Mouse (Mus musculus): ENCODE data around the gene Myoz1. TPM values are rescaled to one million over a fixed set of nuclear protein-coding genes. Genes with fewer than 3 reads are reported as not detected.

The Myoz1 gene
- polyA plus RNA-seq, 1 experiment from 2014 or later: 0.19 TPM

- Histone ChIP-seq H3K9ac (no peak overlapping the region), H3K9me3 (replicated peaks) (no peaks in the 10 kb centered on the region), H3K4me2 (replicated peaks) (no peak overlapping the region), H3K4me3 (no peak overlapping the region), H3K27me3 (no peaks in the 10 kb centered on the region), H3K36me3 (peaks cover 5% of the 10 kb centered on the region; the same call in 1 of the 2 replicates), H3K4me1 (no peaks in the 10 kb centered on the region), H3K27ac (no peak overlapping the region)
- no peak for ATAC-seq (ENCODE audit: low FRiP score)
- WGBS: 91% methylated on average over 3 of the region's 3 CpGs
These were observed 33.4 kb downstream of the Myoz1 start for GRCm38 (mm10) chr14:20622907-20623306.

- Histone ChIP-seq H3K9me3 (replicated peaks) (no peaks in the 10 kb centered on the region), H3K27me3 (no peaks in the 10 kb centered on the region), H3K27ac (no peak overlapping the region), H3K4me3 (no peak overlapping the region), H3K9ac (no peak overlapping the region), H3K4me2 (replicated peaks) (no peak overlapping the region), H3K4me1 (no peaks in the 10 kb centered on the region), H3K36me3 (peaks cover 5% of the 10 kb centered on the region; the same call in 1 of the 2 replicates)
- no peak for ATAC-seq (ENCODE audit: low FRiP score)
- WGBS: 84% methylated on average over 2 of the region's 2 CpGs
These were observed 33.9 kb downstream of the Myoz1 start for GRCm38 (mm10) chr14:20622412-20622811.

GRCm38 (mm10) chr14:20621903-20622302, 34.4 kb downstream of the Myoz1 start:
- Histone ChIP-seq H3K9me3 (replicated peaks) (no peaks in the 10 kb centered on the region), H3K9ac (no peak overlapping the region), H3K27me3 (no peaks in the 10 kb centered on the region), H3K4me2 (replicated peaks) (no peak overlapping the region), H3K4me1 (no peaks in the 10 kb centered on the region), H3K4me3 (no peak overlapping the region), H3K36me3 (peaks cover 5% of the 10 kb centered on the region; the same call in 1 of the 2 replicates), H3K27ac (no peak overlapping the region)
- ATAC-seq (ENCODE audit: low FRiP score): no peak
- 88% methylated on average over 2 of the region's 2 CpGs for WGBS

- H3K27me3 ChIP-seq: no peaks in the 10 kb centered on the region
- H3K36me3 ChIP-seq: peaks cover 5% of the 10 kb centered on the region; the same call in 1 of the 2 replicates
- no peak overlapping the region for H3K4me3 ChIP-seq
- H3K27ac ChIP-seq: no peak overlapping the region
- no peak overlapping the region for H3K4me2 ChIP-seq (replicated peaks)
- no peak overlapping the region for H3K9ac ChIP-seq
- no peaks in the 10 kb centered on the region for H3K4me1 ChIP-seq
- ATAC-seq (ENCODE audit: low FRiP score): no peak
- H3K9me3 ChIP-seq (replicated peaks): no peaks in the 10 kb centered on the region
These were observed 37.2 kb downstream of the Myoz1 start for GRCm38 (mm10) chr14:20619131-20619530.

GRCm38 (mm10) chr14:20618211-20618610, 38.1 kb downstream of the Myoz1 start:
- Histone ChIP-seq H3K4me2 (replicated peaks) (no peak overlapping the region), H3K27me3 (no peaks in the 10 kb centered on the region), H3K4me3 (no peak overlapping the region), H3K9ac (no peak overlapping the region), H3K27ac (no peak overlapping the region), H3K4me1 (no peaks in the 10 kb centered on the region), H3K36me3 (peaks cover 5% of the 10 kb centered on the region; the same call in 1 of the 2 replicates), H3K9me3 (replicated peaks) (no peaks in the 10 kb centered on the region)
- 86% methylated on average over 5 of the region's 5 CpGs for WGBS
- ATAC-seq (ENCODE audit: low FRiP score): no peak

GRCm38 (mm10) chr14:20616421-20616820, 39.9 kb downstream of the Myoz1 start:
- no peaks in the 10 kb centered on the region for H3K9me3 ChIP-seq (replicated peaks)
- H3K27me3 ChIP-seq: no peaks in the 10 kb centered on the region
- H3K36me3 ChIP-seq: peaks cover 5% of the 10 kb centered on the region; the same call in 1 of the 2 replicates
- no peaks in the 10 kb centered on the region for H3K4me1 ChIP-seq
- WGBS: 34% methylated on average over 2 of the region's 2 CpGs
- H3K27ac ChIP-seq: no peak overlapping the region
- H3K9ac ChIP-seq: no peak overlapping the region
- no peak overlapping the region for H3K4me2 ChIP-seq (replicated peaks)
- no peak for ATAC-seq (ENCODE audit: low FRiP score)
- H3K4me3 ChIP-seq: no peak overlapping the region

- Histone ChIP-seq H3K9me3 (replicated peaks) (no peaks in the 10 kb centered on the region), H3K4me2 (replicated peaks) (no peak overlapping the region), H3K4me1 (no peaks in the 10 kb centered on the region), H3K4me3 (no peak overlapping the region), H3K9ac (no peak overlapping the region), H3K27ac (no peak overlapping the region), H3K36me3 (0 out of 2 replicates have a peak, but pooled peaks cover 1% of the 10 kb centered on the region), H3K27me3 (no peaks in the 10 kb centered on the region)
- ATAC-seq (ENCODE audit: low FRiP score): no peak
- WGBS: 96% methylated on average over 2 of the region's 2 CpGs
These were observed 41.3 kb downstream of the Myoz1 start for GRCm38 (mm10) chr14:20615075-20615474.

GRCm38 (mm10) chr14:20612820-20613219, 43.5 kb downstream of the Myoz1 start:
- Histone ChIP-seq H3K27me3 (no peaks in the 10 kb centered on the region), H3K9me3 (replicated peaks) (no peaks in the 10 kb centered on the region), H3K4me3 (no peak overlapping the region), H3K4me1 (no peaks in the 10 kb centered on the region), H3K9ac (no peak overlapping the region), H3K4me2 (replicated peaks) (no peak overlapping the region), H3K27ac (no peak overlapping the region), H3K36me3 (no peaks in the 10 kb centered on the region)
- 92% methylated on average over 1 of the region's 1 CpGs for WGBS
- no peak for ATAC-seq (ENCODE audit: low FRiP score)

GRCm38 (mm10) chr14:20610146-20610545, 46.2 kb downstream of the Myoz1 start:
- Histone ChIP-seq H3K27me3 (no peaks in the 10 kb centered on the region), H3K9ac (no peak overlapping the region), H3K4me3 (no peak overlapping the region), H3K4me1 (no peaks in the 10 kb centered on the region), H3K9me3 (replicated peaks) (no peaks in the 10 kb centered on the region), H3K36me3 (no peaks in the 10 kb centered on the region; the same call in 1 of the 2 replicates), H3K4me2 (replicated peaks) (no peak overlapping the region), H3K27ac (no peak overlapping the region)
- WGBS: 77% methylated on average over 4 of the region's 4 CpGs
- ATAC-seq (ENCODE audit: low FRiP score): no peak

GRCm38 (mm10) chr14:20609519-20609918, 46.8 kb downstream of the Myoz1 start:
- Histone ChIP-seq H3K9ac (no peak overlapping the region), H3K4me3 (no peak overlapping the region), H3K27ac (no peak overlapping the region), H3K36me3 (no peaks in the 10 kb centered on the region; the same call in 1 of the 2 replicates), H3K27me3 (no peaks in the 10 kb centered on the region), H3K9me3 (replicated peaks) (no peaks in the 10 kb centered on the region), H3K4me2 (replicated peaks) (no peak overlapping the region), H3K4me1 (no peaks in the 10 kb centered on the region)
- WGBS: 89% methylated on average over 3 of the region's 3 CpGs
- no peak for ATAC-seq (ENCODE audit: low FRiP score)

GRCm38 (mm10) chr14:20607396-20608126, 48.8 kb downstream of the Myoz1 start:
- Histone ChIP-seq H3K27ac (no peak overlapping the region), H3K4me1 (no peaks in the 10 kb centered on the region), H3K9me3 (replicated peaks) (no peaks in the 10 kb centered on the region), H3K9ac (no peak overlapping the region), H3K4me3 (no peak overlapping the region), H3K27me3 (no peaks in the 10 kb centered on the region), H3K4me2 (replicated peaks) (no peak overlapping the region), H3K36me3 (peaks cover 6% of the 10 kb centered on the region; the same call in 1 of the 2 replicates)
- ATAC-seq (ENCODE audit: low FRiP score): no peak
- 84% methylated on average over 9 of the region's 9 CpGs for WGBS

GRCm38 (mm10) chr14:20601287-20601686, 55.1 kb downstream of the Myoz1 start:
- H3K9me3 ChIP-seq (replicated peaks): no peaks in the 10 kb centered on the region
- 0 out of 2 replicates have a peak, but pooled peaks cover 6% of the 10 kb centered on the region for H3K36me3 ChIP-seq
- no peak overlapping the region for H3K4me2 ChIP-seq (replicated peaks)
- H3K27me3 ChIP-seq: no peaks in the 10 kb centered on the region
- no peak overlapping the region for H3K9ac ChIP-seq
- ATAC-seq (ENCODE audit: low FRiP score): no peak
- no peak overlapping the region for H3K4me3 ChIP-seq
- WGBS: 94% methylated on average over 1 of the region's 1 CpGs
- H3K27ac ChIP-seq: no peak overlapping the region
- H3K4me1 ChIP-seq: no peaks in the 10 kb centered on the region

- no peaks in the 10 kb centered on the region for H3K27me3 ChIP-seq
- no peak overlapping the region for H3K4me2 ChIP-seq (replicated peaks)
- ATAC-seq (ENCODE audit: low FRiP score): no peak
- H3K9ac ChIP-seq: no peak overlapping the region
- H3K9me3 ChIP-seq (replicated peaks): no peaks in the 10 kb centered on the region
- H3K27ac ChIP-seq: no peak overlapping the region
- H3K4me3 ChIP-seq: no peak overlapping the region
- WGBS: 68% methylated on average over 2 of the region's 2 CpGs
- 0 out of 2 replicates have a peak, but pooled peaks cover 4% of the 10 kb centered on the region for H3K4me1 ChIP-seq
- 0 out of 2 replicates have a peak, but pooled peaks cover 6% of the 10 kb centered on the region for H3K36me3 ChIP-seq
These were observed 56.1 kb downstream of the Myoz1 start for GRCm38 (mm10) chr14:20600203-20600602.
